Comparison of ENCODE assay signal across 7 mouse cellular contexts in the genomic region with DNA sequence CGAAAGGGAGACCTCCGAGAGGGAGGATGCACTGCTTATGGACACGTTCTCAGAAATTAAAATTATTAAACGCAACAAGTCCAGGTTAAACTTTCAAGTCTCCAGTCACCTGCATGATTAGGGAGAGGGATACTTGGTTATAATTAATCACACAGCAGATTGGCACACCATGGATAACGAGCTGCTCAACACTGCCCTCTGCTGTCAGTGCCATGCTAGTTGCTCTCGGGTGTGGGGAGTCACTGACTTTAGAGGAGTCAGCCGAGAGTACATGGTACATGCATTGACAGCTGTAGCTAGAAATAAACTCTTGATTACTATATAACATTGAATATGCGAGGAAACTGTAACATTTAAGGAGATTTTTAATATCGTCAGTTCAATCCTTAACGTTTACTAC.
DNase-seq lines count a peak whose midpoint lies in the region; ATAC-seq lines count a peak whose summit lies in the region.

No protein-coding gene starts in this region.

- H3K4me2 ChIP-seq in liver, embryonic 13.5 days: no peak overlapping the region

- H3K4me1 ChIP-seq in embryonic facial prominence, embryonic 10.5 days: no peaks in the 10 kb centered on the region
- no peaks in the 10 kb centered on the region for H3K4me1 ChIP-seq in liver, embryonic 13.5 days (replicated peaks)

- peak; percentile 66 for DNase-seq in layer of hippocampus, adult 11-12 months (ENCODE audit: low spot score)
- no peak for DNase-seq in layer of hippocampus, adult 9-10 months (ENCODE audit: low spot score)
- DNase-seq in ES-CJ7 (ENCODE audit: low read depth, low spot score): peak; percentile 58
- peak; percentile 64 for DNase-seq in adrenal gland, postnatal 25 days
- peak; percentile 32 for DNase-seq in embryonic facial prominence, embryonic 10.5 days (ENCODE audit: low spot score)
- DNase-seq in liver, embryonic 13.5 days: peak; percentile 6
- peak; percentile 10 for DNase-seq in spleen, adult 12 weeks (ENCODE audit: low spot score)

- no peak overlapping the region for H3K4me3 ChIP-seq in embryonic facial prominence, embryonic 10.5 days
- no peak overlapping the region for H3K4me3 ChIP-seq in liver, embryonic 13.5 days (replicated peaks)

- H3K9me3 ChIP-seq in embryonic facial prominence, embryonic 10.5 days: no peaks in the 10 kb centered on the region
- no peaks in the 10 kb centered on the region for H3K9me3 ChIP-seq in liver, embryonic 13.5 days (replicated peaks)

- no peaks in the 10 kb centered on the region for H3K36me3 ChIP-seq in embryonic facial prominence, embryonic 10.5 days (replicated peaks)
- no peaks in the 10 kb centered on the region for H3K36me3 ChIP-seq in liver, embryonic 13.5 days

- no peak for ATAC-seq in liver, embryonic 13.5 days (ENCODE audit: low read depth)

- whole genome bisulfite sequencing in embryonic facial prominence, embryonic 10.5 days: 62% methylated on average over 10 of the region's 10 CpGs
- 48% methylated on average over 10 of the region's 10 CpGs for WGBS in liver, embryonic 13.5 days (ENCODE audit: insufficient replicate concordance)

- H3K27ac ChIP-seq in embryonic facial prominence, embryonic 10.5 days (replicated peaks): no peak overlapping the region
- H3K27ac ChIP-seq in liver, embryonic 13.5 days: no peak overlapping the region

- H3K9ac ChIP-seq in liver, embryonic 13.5 days: no peak overlapping the region

- no peaks in the 10 kb centered on the region for H3K27me3 ChIP-seq in embryonic facial prominence, embryonic 10.5 days (replicated peaks; ENCODE audit: low read depth, poor library complexity, severe bottlenecking)
- H3K27me3 ChIP-seq in liver, embryonic 13.5 days: no peaks in the 10 kb centered on the region
